In the genomic region with DNA sequence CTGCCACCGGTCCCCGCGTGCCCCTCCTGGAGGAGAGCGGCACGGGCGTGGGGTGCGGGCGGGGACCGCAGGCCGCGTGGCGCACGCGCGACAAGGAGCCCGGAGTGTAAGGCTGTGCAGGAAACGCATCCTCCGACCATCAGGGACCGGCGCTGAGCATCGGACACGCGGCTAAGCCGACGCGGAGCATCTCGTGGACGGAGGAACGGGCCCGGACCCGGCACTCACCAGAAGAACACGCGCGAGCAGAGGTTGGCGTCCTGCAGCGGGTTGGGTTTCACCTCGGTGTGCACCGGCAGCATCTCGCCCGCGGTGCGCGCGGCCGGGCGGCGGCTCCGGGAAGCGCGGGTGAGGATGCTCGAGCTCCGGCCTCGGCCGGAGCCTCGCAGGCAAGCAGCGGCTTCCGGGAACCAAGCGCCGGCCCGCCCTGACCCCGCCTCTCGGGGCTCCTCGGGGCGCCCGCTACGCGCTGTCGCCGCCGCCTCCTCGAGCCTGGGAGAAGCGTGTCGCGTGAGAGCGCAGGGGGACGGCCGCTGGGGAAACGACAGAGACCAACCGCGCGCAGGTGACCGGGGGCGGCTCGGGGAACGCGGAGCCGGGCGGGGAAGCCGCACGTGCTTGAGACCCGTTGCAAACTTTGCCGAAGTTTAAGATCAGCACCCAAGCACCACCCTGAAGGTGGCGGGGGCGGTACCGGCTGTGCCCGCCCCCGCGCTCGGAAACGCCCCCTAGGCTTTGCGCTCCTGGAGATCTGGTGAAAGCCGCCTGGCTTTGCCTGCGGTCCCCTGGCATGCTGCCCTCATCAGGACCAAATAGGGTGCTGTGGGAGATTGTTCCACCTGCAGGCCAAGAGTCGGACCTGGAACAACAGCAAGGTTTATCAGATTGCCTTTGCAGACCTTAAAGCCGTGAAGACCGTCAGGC, we compare ENCODE assay signal across 8 mouse cellular contexts. TPM values are rescaled to one million over a fixed set of nuclear protein-coding genes. Genes with fewer than 3 reads are reported as not detected.
DNase-seq lines count a peak whose midpoint lies in the region; ATAC-seq lines count a peak whose summit lies in the region.

A gene (minus strand): TSS at position 412 of the 924 bp plus-strand sequence.

- peak within 1 kb of the TSS; percentile 64 for H3K9ac ChIP-seq in hindbrain, embryonic 14.5 days

- peak; percentile 73 for ATAC-seq in hindbrain, embryonic 14.5 days (ENCODE audit: low FRiP score)

- DNase-seq in R1 (ENCODE audit: low read depth, low spot score), result peak; percentile 88
- peak; percentile 57 to 63 for DNase-seq in cerebellum, postnatal 14 days
- peak; percentile 88 for DNase-seq in gastrocnemius, adult 18-20 months (ENCODE audit: low spot score)
- peak; percentile 49 for DNase-seq in hindbrain, embryonic 14.5 days (ENCODE audit: low spot score)
- peak; percentile 52 to 64 for DNase-seq in left cerebral cortex, adult 18-20 months (ENCODE audit: low spot score in 2 of 2)
- DNase-seq in lung, postnatal 4 days, result peak; percentile 85 to 88
- peak; percentile 69 for DNase-seq in right cerebral cortex, adult 18-20 months
- peak; percentile 83 for DNase-seq in urinary bladder, adult 2 months (ENCODE audit: low spot score)

- peaks cover 17% of the 10 kb centered on the region for H3K27me3 ChIP-seq in hindbrain, embryonic 14.5 days (ENCODE audit: control insufficient read depth, insufficient read depth, low read length)

- peak within 1 kb of the TSS; percentile 92 for H3K4me2 ChIP-seq in hindbrain, embryonic 14.5 days (replicated peaks)

- H3K36me3 ChIP-seq in hindbrain, embryonic 14.5 days (replicated peaks; ENCODE audit: control insufficient read depth, insufficient read depth), result no peaks in the 10 kb centered on the region

- no peaks in the 10 kb centered on the region for H3K9me3 ChIP-seq in hindbrain, embryonic 14.5 days (ENCODE audit: control insufficient read depth, low read length)

- H3K4me1 ChIP-seq in hindbrain, embryonic 14.5 days (replicated peaks; ENCODE audit: control insufficient read depth, insufficient read depth, low read length), result peaks cover 20% of the 10 kb centered on the region

- H3K27ac ChIP-seq in hindbrain, embryonic 14.5 days, result no peak within 1 kb of the TSS; the same call in 1 of the 2 replicates

- peak within 1 kb of the TSS; percentile 58 for H3K4me3 ChIP-seq in hindbrain, embryonic 14.5 days (replicated peaks; ENCODE audit: low read length)

- WGBS in hindbrain, embryonic 14.5 days, result under 1% methylated on average over 99 of the region's 106 CpGs

RNA-seq across cellular contexts. Expression of the gene that starts here (rescaled TPM):
- total RNA-seq in gastrocnemius, adult 18-20 months (2021), result 10 to 100 TPM in 1 of 2 experiments, 1 to 10 TPM in 1; 7.8 to 10.0 TPM
- 2.6 TPM in 2 replicates for polyA plus RNA-seq in hindbrain, embryonic 14.5 days (2014; fragmentation: Nextera tagmentation; extraction: Ambion mirVana)
- total RNA-seq in left cerebral cortex, adult 18-20 months (2021), result 1 to 10 TPM; 8.4 to 9.8 TPM
- 25.8 and 34.0 TPM in 2 replicates for polyA plus RNA-seq in urinary bladder, adult 2 months (2012; rRNA removed)
